Mouse (Mus musculus): Measurements from ENCODE around the gene Antxrl. TPM values are rescaled to one million over a fixed set of nuclear protein-coding genes. Genes with fewer than 3 reads are reported as not detected.

Gene Antxrl
- total and polyA plus RNA-seq, 2 experiments, result not detected

GRCm38 (mm10) chr14:34041241-34041640 lies 11.3 kb upstream of the Antxrl start:
- H3K27ac ChIP-seq (replicated peaks; ENCODE audit: insufficient read depth, low read depth, low read length), result no peak overlapping the region
- H3K9ac ChIP-seq (ENCODE audit: low read depth, low read length), result no peak overlapping the region
- H3K36me3 ChIP-seq (ENCODE audit: control insufficient read depth, insufficient read depth, low read length), result no peaks in the 10 kb centered on the region
- no peak for DNase-seq (ENCODE audit: extremely low read depth, low read depth, low spot score)
- no peaks in the 10 kb centered on the region for H3K79me2 ChIP-seq (ENCODE audit: control insufficient read depth, insufficient read depth, low read length)
- H3K4me3 ChIP-seq (ENCODE audit: insufficient read depth, low read depth, low read length), result no peak overlapping the region
- no peaks in the 10 kb centered on the region for H3K27me3 ChIP-seq (ENCODE audit: control insufficient read depth, insufficient read depth, low read length)
- TF ChIP-seq POLR2A (IDR thresholded peaks at IDR 0.05; ENCODE audit: extremely low read depth, insufficient read depth, low read length), result no peak
- TF ChIP-seq CTCF (IDR thresholded peaks at IDR 0.05; ENCODE audit: low read depth, low read length), result no peak
- H3K4me1 ChIP-seq (ENCODE audit: control insufficient read depth, insufficient read depth, low read length), result no peaks in the 10 kb centered on the region
- 82% methylated on average over 4 of the region's 4 CpGs for WGBS

GRCm38 (mm10) chr14:34043341-34043740 lies 9.2 kb upstream of the Antxrl start:
- Histone ChIP-seq H3K27ac (replicated peaks; ENCODE audit: insufficient read depth, low read depth, low read length) (no peak overlapping the region), H3K4me1 (ENCODE audit: control insufficient read depth, insufficient read depth, low read length) (no peaks in the 10 kb centered on the region), H3K4me3 (ENCODE audit: insufficient read depth, low read depth, low read length) (no peak overlapping the region), H3K27me3 (ENCODE audit: control insufficient read depth, insufficient read depth, low read length) (no peaks in the 10 kb centered on the region), H3K36me3 (ENCODE audit: control insufficient read depth, insufficient read depth, low read length) (no peaks in the 10 kb centered on the region), H3K79me2 (ENCODE audit: control insufficient read depth, insufficient read depth, low read length) (no peaks in the 10 kb centered on the region), H3K9ac (ENCODE audit: low read depth, low read length) (no peak overlapping the region)
- 63% methylated on average over 3 of the region's 3 CpGs for WGBS
- no peak for TF ChIP-seq CTCF (IDR thresholded peaks at IDR 0.05; ENCODE audit: low read depth, low read length)
- TF ChIP-seq POLR2A (IDR thresholded peaks at IDR 0.05; ENCODE audit: extremely low read depth, insufficient read depth, low read length), result no peak
- no peak for DNase-seq (ENCODE audit: extremely low read depth, low read depth, low spot score)

- no peak overlapping the region for H3K4me3 ChIP-seq (ENCODE audit: insufficient read depth, low read depth, low read length)
- H3K27ac ChIP-seq (replicated peaks; ENCODE audit: insufficient read depth, low read depth, low read length), result no peak overlapping the region
- TF ChIP-seq CTCF (IDR thresholded peaks at IDR 0.05; ENCODE audit: low read depth, low read length), result no peak
- TF ChIP-seq POLR2A (IDR thresholded peaks at IDR 0.05; ENCODE audit: extremely low read depth, insufficient read depth, low read length), result no peak
- no peaks in the 10 kb centered on the region for H3K36me3 ChIP-seq (ENCODE audit: control insufficient read depth, insufficient read depth, low read length)
- DNase-seq (ENCODE audit: extremely low read depth, low read depth, low spot score), result no peak
- no peaks in the 10 kb centered on the region for H3K27me3 ChIP-seq (ENCODE audit: control insufficient read depth, insufficient read depth, low read length)
- H3K79me2 ChIP-seq (ENCODE audit: control insufficient read depth, insufficient read depth, low read length), result no peaks in the 10 kb centered on the region
- 74% methylated on average over 5 of the region's 5 CpGs for WGBS
- no peaks in the 10 kb centered on the region for H3K4me1 ChIP-seq (ENCODE audit: control insufficient read depth, insufficient read depth, low read length)
- H3K9ac ChIP-seq (ENCODE audit: low read depth, low read length), result no peak overlapping the region
Observed at GRCm38 (mm10) chr14:34050101-34050779, 2.3 kb upstream of the Antxrl start.

GRCm38 (mm10) chr14:34071665-34072064 lies 19.2 kb downstream of the Antxrl start:
- WGBS, result 76% methylated on average over 6 of the region's 6 CpGs
- Histone ChIP-seq H3K79me2 (ENCODE audit: control insufficient read depth, insufficient read depth, low read length) (no peaks in the 10 kb centered on the region), H3K36me3 (ENCODE audit: control insufficient read depth, insufficient read depth, low read length) (no peaks in the 10 kb centered on the region), H3K9ac (ENCODE audit: low read depth, low read length) (no peak overlapping the region), H3K4me3 (ENCODE audit: insufficient read depth, low read depth, low read length) (no peak overlapping the region), H3K27me3 (ENCODE audit: control insufficient read depth, insufficient read depth, low read length) (no peaks in the 10 kb centered on the region), H3K4me1 (ENCODE audit: control insufficient read depth, insufficient read depth, low read length) (no peaks in the 10 kb centered on the region), H3K27ac (replicated peaks; ENCODE audit: insufficient read depth, low read depth, low read length) (no peak overlapping the region)
- no peak for DNase-seq (ENCODE audit: extremely low read depth, low read depth, low spot score)
- no peak for TF ChIP-seq CTCF (IDR thresholded peaks at IDR 0.05; ENCODE audit: low read depth, low read length)
- no peak for TF ChIP-seq POLR2A (IDR thresholded peaks at IDR 0.05; ENCODE audit: extremely low read depth, insufficient read depth, low read length)

- Histone ChIP-seq H3K4me1 (ENCODE audit: control insufficient read depth, insufficient read depth, low read length) (no peaks in the 10 kb centered on the region), H3K27me3 (ENCODE audit: control insufficient read depth, insufficient read depth, low read length) (no peaks in the 10 kb centered on the region), H3K27ac (replicated peaks; ENCODE audit: insufficient read depth, low read depth, low read length) (no peak overlapping the region), H3K9ac (ENCODE audit: low read depth, low read length) (no peak overlapping the region), H3K36me3 (ENCODE audit: control insufficient read depth, insufficient read depth, low read length) (no peaks in the 10 kb centered on the region), H3K4me3 (ENCODE audit: insufficient read depth, low read depth, low read length) (no peak overlapping the region), H3K79me2 (ENCODE audit: control insufficient read depth, insufficient read depth, low read length) (no peaks in the 10 kb centered on the region)
- DNase-seq (ENCODE audit: extremely low read depth, low read depth, low spot score), result no peak
- TF ChIP-seq CTCF (IDR thresholded peaks at IDR 0.05; ENCODE audit: low read depth, low read length) (no peak), POLR2A (IDR thresholded peaks at IDR 0.05; ENCODE audit: extremely low read depth, insufficient read depth, low read length) (no peak)
- 60% methylated on average over 4 of the region's 4 CpGs for WGBS
Observed at GRCm38 (mm10) chr14:34075346-34075745, 22.8 kb downstream of the Antxrl start.

- no peak overlapping the region for H3K27ac ChIP-seq (replicated peaks; ENCODE audit: insufficient read depth, low read depth, low read length)
- no peaks in the 10 kb centered on the region for H3K36me3 ChIP-seq (ENCODE audit: control insufficient read depth, insufficient read depth, low read length)
- 74% methylated on average over 5 of the region's 5 CpGs for WGBS
- no peaks in the 10 kb centered on the region for H3K4me1 ChIP-seq (ENCODE audit: control insufficient read depth, insufficient read depth, low read length)
- H3K9ac ChIP-seq (ENCODE audit: low read depth, low read length), result no peak overlapping the region
- H3K79me2 ChIP-seq (ENCODE audit: control insufficient read depth, insufficient read depth, low read length), result no peaks in the 10 kb centered on the region
- no peak for TF ChIP-seq POLR2A (IDR thresholded peaks at IDR 0.05; ENCODE audit: extremely low read depth, insufficient read depth, low read length)
- TF ChIP-seq CTCF (IDR thresholded peaks at IDR 0.05; ENCODE audit: low read depth, low read length), result no peak
- H3K4me3 ChIP-seq (ENCODE audit: insufficient read depth, low read depth, low read length), result no peak overlapping the region
- no peak for DNase-seq (ENCODE audit: extremely low read depth, low read depth, low spot score)
- H3K27me3 ChIP-seq (ENCODE audit: control insufficient read depth, insufficient read depth, low read length), result no peaks in the 10 kb centered on the region
Observed at GRCm38 (mm10) chr14:34077222-34077621, 24.7 kb downstream of the Antxrl start.
